Mouse (Mus musculus): ENCODE data around the gene Myct1. TPM values are rescaled to one million over a fixed set of nuclear protein-coding genes. Genes with fewer than 3 reads are reported as not detected.

Gene Myct1
- polyA plus RNA-seq, 1 experiment from 2014 or later: 2.0 TPM

GRCm38 (mm10) chr10:5560526-5560925, 33.0 kb upstream of the Myct1 start:
- 75% methylated on average over 4 of the region's 4 CpGs for WGBS

GRCm38 (mm10) chr10:5561706-5562105, 31.9 kb upstream of the Myct1 start:
- Histone ChIP-seq H3K9me3 (ENCODE audit: control insufficient read depth, low read length) (no peaks in the 10 kb centered on the region), H3K4me3 (ENCODE audit: low read depth, low read length) (no peak overlapping the region), H3K9ac (ENCODE audit: low read depth, low read length) (no peak overlapping the region), H3K4me1 (replicated peaks; ENCODE audit: control insufficient read depth, insufficient read depth, low read length) (no peaks in the 10 kb centered on the region), H3K27me3 (ENCODE audit: control insufficient read depth, insufficient read depth, low read length) (no peaks in the 10 kb centered on the region), H3K27ac (ENCODE audit: low read depth, low read length) (no peak overlapping the region), H3K4me2 (replicated peaks; ENCODE audit: low read depth, low read length) (no peak overlapping the region), H3K36me3 (ENCODE audit: control insufficient read depth, insufficient read depth, low read length) (no peaks in the 10 kb centered on the region)
- WGBS: 86% methylated on average over 4 of the region's 4 CpGs
- ATAC-seq (ENCODE audit: low FRiP score): no peak
- DNase-seq (ENCODE audit: low spot score): no peak

More at GRCm38 (mm10) chr10:5560526-5560925, 33.0 kb upstream of the Myct1 start:
- H3K4me3 ChIP-seq (ENCODE audit: low read depth, low read length): no peak overlapping the region
- H3K27me3 ChIP-seq (ENCODE audit: control insufficient read depth, insufficient read depth, low read length): no peaks in the 10 kb centered on the region
- no peaks in the 10 kb centered on the region for H3K9me3 ChIP-seq (ENCODE audit: control insufficient read depth, low read length)
- ATAC-seq (ENCODE audit: low FRiP score) (no peak), DNase-seq (ENCODE audit: low spot score) (no peak)
- H3K9ac ChIP-seq (ENCODE audit: low read depth, low read length): no peak overlapping the region
- no peaks in the 10 kb centered on the region for H3K4me1 ChIP-seq (replicated peaks; ENCODE audit: control insufficient read depth, insufficient read depth, low read length)
- H3K36me3 ChIP-seq (ENCODE audit: control insufficient read depth, insufficient read depth, low read length): no peaks in the 10 kb centered on the region
- H3K27ac ChIP-seq (ENCODE audit: low read depth, low read length): no peak overlapping the region
- H3K4me2 ChIP-seq (replicated peaks; ENCODE audit: low read depth, low read length): no peak overlapping the region

GRCm38 (mm10) chr10:5568991-5569390, 24.6 kb upstream of the Myct1 start:
- H3K4me1 ChIP-seq (replicated peaks; ENCODE audit: control insufficient read depth, insufficient read depth, low read length): no peaks in the 10 kb centered on the region
- no peaks in the 10 kb centered on the region for H3K36me3 ChIP-seq (ENCODE audit: control insufficient read depth, insufficient read depth, low read length)
- H3K27ac ChIP-seq (ENCODE audit: low read depth, low read length): no peak overlapping the region
- H3K4me3 ChIP-seq (ENCODE audit: low read depth, low read length): no peak overlapping the region
- H3K27me3 ChIP-seq (ENCODE audit: control insufficient read depth, insufficient read depth, low read length): no peaks in the 10 kb centered on the region
- no peak overlapping the region for H3K9ac ChIP-seq (ENCODE audit: low read depth, low read length)
- no peaks in the 10 kb centered on the region for H3K9me3 ChIP-seq (ENCODE audit: control insufficient read depth, low read length)
- no peak overlapping the region for H3K4me2 ChIP-seq (replicated peaks; ENCODE audit: low read depth, low read length)
- DNase-seq (ENCODE audit: low spot score) (no peak), ATAC-seq (ENCODE audit: low FRiP score) (no peak)
- WGBS: 88% methylated on average over 4 of the region's 4 CpGs

- 91% methylated on average over 8 of the region's 8 CpGs for WGBS
- no peak for ATAC-seq (ENCODE audit: low FRiP score)
Observed at GRCm38 (mm10) chr10:5570059-5570458, 23.5 kb upstream of the Myct1 start.

GRCm38 (mm10) chr10:5571332-5571731, 22.2 kb upstream of the Myct1 start:
- no peaks in the 10 kb centered on the region for H3K4me1 ChIP-seq (replicated peaks; ENCODE audit: control insufficient read depth, insufficient read depth, low read length)
- WGBS: 74% methylated on average over 5 of the region's 5 CpGs
- no peak overlapping the region for H3K9ac ChIP-seq (ENCODE audit: low read depth, low read length)
- no peak for DNase-seq (ENCODE audit: low spot score)
- no peaks in the 10 kb centered on the region for H3K9me3 ChIP-seq (ENCODE audit: control insufficient read depth, low read length)
- H3K27ac ChIP-seq (ENCODE audit: low read depth, low read length): no peak overlapping the region
- no peak for ATAC-seq (ENCODE audit: low FRiP score)
- no peaks in the 10 kb centered on the region for H3K27me3 ChIP-seq (ENCODE audit: control insufficient read depth, insufficient read depth, low read length)
- H3K4me2 ChIP-seq (replicated peaks; ENCODE audit: low read depth, low read length): no peak overlapping the region
- H3K4me3 ChIP-seq (ENCODE audit: low read depth, low read length): no peak overlapping the region
- H3K36me3 ChIP-seq (ENCODE audit: control insufficient read depth, insufficient read depth, low read length): no peaks in the 10 kb centered on the region

More at GRCm38 (mm10) chr10:5570059-5570458, 23.5 kb upstream of the Myct1 start:
- Histone ChIP-seq H3K9ac (ENCODE audit: low read depth, low read length) (no peak overlapping the region), H3K9me3 (ENCODE audit: control insufficient read depth, low read length) (no peaks in the 10 kb centered on the region), H3K4me2 (replicated peaks; ENCODE audit: low read depth, low read length) (no peak overlapping the region), H3K27me3 (ENCODE audit: control insufficient read depth, insufficient read depth, low read length) (no peaks in the 10 kb centered on the region), H3K4me3 (ENCODE audit: low read depth, low read length) (no peak overlapping the region), H3K4me1 (replicated peaks; ENCODE audit: control insufficient read depth, insufficient read depth, low read length) (no peaks in the 10 kb centered on the region), H3K36me3 (ENCODE audit: control insufficient read depth, insufficient read depth, low read length) (no peaks in the 10 kb centered on the region), H3K27ac (ENCODE audit: low read depth, low read length) (no peak overlapping the region)
- DNase-seq (ENCODE audit: low spot score): no peak

- H3K4me2 ChIP-seq (replicated peaks; ENCODE audit: low read depth, low read length): no peak overlapping the region
- no peaks in the 10 kb centered on the region for H3K4me1 ChIP-seq (replicated peaks; ENCODE audit: control insufficient read depth, insufficient read depth, low read length)
- WGBS: 57% methylated on average over 2 of the region's 2 CpGs
- H3K36me3 ChIP-seq (ENCODE audit: control insufficient read depth, insufficient read depth, low read length): no peaks in the 10 kb centered on the region
- no peak for DNase-seq (ENCODE audit: low spot score)
- no peaks in the 10 kb centered on the region for H3K27me3 ChIP-seq (ENCODE audit: control insufficient read depth, insufficient read depth, low read length)
- no peak for ATAC-seq (ENCODE audit: low FRiP score)
- H3K9ac ChIP-seq (ENCODE audit: low read depth, low read length): no peak overlapping the region
- H3K9me3 ChIP-seq (ENCODE audit: control insufficient read depth, low read length): no peaks in the 10 kb centered on the region
- no peak overlapping the region for H3K27ac ChIP-seq (ENCODE audit: low read depth, low read length)
- no peak overlapping the region for H3K4me3 ChIP-seq (ENCODE audit: low read depth, low read length)
Observed at GRCm38 (mm10) chr10:5573328-5573727, 20.2 kb upstream of the Myct1 start.

GRCm38 (mm10) chr10:5591061-5591460, 2.5 kb upstream of the Myct1 start:
- ATAC-seq (ENCODE audit: low FRiP score): no peak
- no peak overlapping the region for H3K4me3 ChIP-seq (ENCODE audit: low read depth, low read length)
- 82% methylated on average over 2 of the region's 2 CpGs for WGBS
- H3K9ac ChIP-seq (ENCODE audit: low read depth, low read length): no peak overlapping the region
- no peak overlapping the region for H3K27ac ChIP-seq (ENCODE audit: low read depth, low read length)
- no peaks in the 10 kb centered on the region for H3K9me3 ChIP-seq (ENCODE audit: control insufficient read depth, low read length)
- H3K4me1 ChIP-seq (replicated peaks; ENCODE audit: control insufficient read depth, insufficient read depth, low read length): no peaks in the 10 kb centered on the region
- H3K36me3 ChIP-seq (ENCODE audit: control insufficient read depth, insufficient read depth, low read length): no peaks in the 10 kb centered on the region
- H3K4me2 ChIP-seq (replicated peaks; ENCODE audit: low read depth, low read length): no peak overlapping the region
- DNase-seq (ENCODE audit: low spot score): no peak
- H3K27me3 ChIP-seq (ENCODE audit: control insufficient read depth, insufficient read depth, low read length): no peaks in the 10 kb centered on the region

GRCm38 (mm10) chr10:5591996-5592395, 1.6 kb upstream of the Myct1 start:
- no peak overlapping the region for H3K4me3 ChIP-seq (ENCODE audit: low read depth, low read length)
- H3K27ac ChIP-seq (ENCODE audit: low read depth, low read length): no peak overlapping the region
- H3K27me3 ChIP-seq (ENCODE audit: control insufficient read depth, insufficient read depth, low read length): no peaks in the 10 kb centered on the region
- H3K9ac ChIP-seq (ENCODE audit: low read depth, low read length): no peak overlapping the region
- H3K4me1 ChIP-seq (replicated peaks; ENCODE audit: control insufficient read depth, insufficient read depth, low read length): no peaks in the 10 kb centered on the region
- H3K36me3 ChIP-seq (ENCODE audit: control insufficient read depth, insufficient read depth, low read length): no peaks in the 10 kb centered on the region
- 80% methylated on average over 4 of the region's 4 CpGs for WGBS
- DNase-seq (ENCODE audit: low spot score) (no peak), ATAC-seq (ENCODE audit: low FRiP score) (no peak)
- no peaks in the 10 kb centered on the region for H3K9me3 ChIP-seq (ENCODE audit: control insufficient read depth, low read length)
- no peak overlapping the region for H3K4me2 ChIP-seq (replicated peaks; ENCODE audit: low read depth, low read length)

GRCm38 (mm10) chr10:5594457-5594856, 882 bp downstream of the Myct1 start:
- Histone ChIP-seq H3K27me3 (ENCODE audit: control insufficient read depth, insufficient read depth, low read length) (no peaks in the 10 kb centered on the region), H3K9me3 (ENCODE audit: control insufficient read depth, low read length) (no peaks in the 10 kb centered on the region), H3K9ac (ENCODE audit: low read depth, low read length) (no peak overlapping the region), H3K4me3 (ENCODE audit: low read depth, low read length) (no peak overlapping the region), H3K27ac (ENCODE audit: low read depth, low read length) (no peak overlapping the region), H3K4me2 (replicated peaks; ENCODE audit: low read depth, low read length) (no peak overlapping the region), H3K4me1 (replicated peaks; ENCODE audit: control insufficient read depth, insufficient read depth, low read length) (no peaks in the 10 kb centered on the region), H3K36me3 (ENCODE audit: control insufficient read depth, insufficient read depth, low read length) (no peaks in the 10 kb centered on the region)
- ATAC-seq (ENCODE audit: low FRiP score): no peak
- WGBS: 71% methylated on average over 5 of the region's 5 CpGs
- DNase-seq (ENCODE audit: low spot score): no peak
